Mouse (Mus musculus): ENCODE results near the gene Slc39a11.

Gene Slc39a11

DNA sequence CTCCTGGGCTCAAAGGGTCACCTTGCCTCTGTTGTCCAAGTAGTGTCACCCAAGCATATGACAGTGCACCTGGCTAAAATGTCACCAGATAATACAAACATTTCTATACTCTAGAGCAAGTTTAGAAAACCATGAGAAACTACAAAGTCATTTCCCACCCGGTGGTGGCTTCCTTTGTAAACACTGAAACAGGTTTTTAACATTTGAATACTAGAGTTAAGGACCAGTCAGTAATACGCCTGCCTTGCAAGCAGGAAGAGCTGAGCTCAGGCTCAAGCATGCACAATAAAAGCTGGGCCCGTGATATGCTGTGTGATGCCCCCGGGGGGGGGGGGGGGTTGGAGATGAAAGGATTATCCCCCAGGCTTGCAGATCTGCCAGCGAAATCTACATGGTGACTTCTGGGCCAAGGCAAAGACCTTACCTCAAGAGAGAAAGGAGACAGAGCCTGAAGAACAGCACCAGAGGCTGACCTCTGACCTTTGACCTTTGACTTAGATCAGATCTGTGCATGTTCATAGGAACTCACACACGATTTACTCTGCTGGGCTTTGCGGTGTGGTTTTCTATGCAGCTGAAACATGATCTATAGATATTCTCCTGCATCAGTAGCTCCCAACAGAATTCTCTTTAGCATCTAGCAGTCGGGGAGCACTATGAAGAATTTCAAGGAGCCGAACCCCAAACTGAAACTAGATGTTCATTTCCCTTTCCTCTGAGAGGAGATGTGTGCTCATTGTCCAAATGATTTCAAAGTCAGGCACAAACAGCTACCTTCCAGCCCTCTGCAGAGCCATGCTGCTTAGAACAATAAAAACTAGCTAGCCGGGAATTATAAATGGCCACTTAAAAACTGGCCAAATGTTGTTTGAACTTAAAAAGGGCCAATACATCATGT lies 267.0 kb downstream of the Slc39a11 start:
- DNase-seq: no peak

DNA sequence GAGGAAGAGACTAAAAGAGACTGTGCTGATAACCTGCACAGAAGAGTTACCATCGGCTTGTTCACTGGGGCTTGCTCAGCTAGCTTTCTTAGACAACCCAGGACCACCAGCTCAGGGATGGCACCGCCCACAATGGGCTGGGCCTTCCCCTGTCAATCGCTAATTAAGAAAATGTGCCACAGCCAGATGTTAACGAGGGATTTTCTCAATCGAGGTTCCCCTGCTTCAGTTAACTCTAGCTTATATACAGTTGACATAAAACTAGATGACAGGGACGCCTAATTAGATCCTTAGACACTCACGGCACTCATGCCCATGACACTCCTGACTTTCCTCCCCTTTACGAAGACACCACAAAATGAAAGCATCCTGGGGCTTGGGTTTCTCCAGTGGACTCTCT lies 268.3 kb downstream of the Slc39a11 start:
- DNase-seq: no peak

GRCm38 (mm10) chr11:113378867-113379266 lies 271.0 kb downstream of the Slc39a11 start:
- DNase-seq: no peak

- DNase-seq: no peak
Observed at GRCm38 (mm10) chr11:113376066-113376465, 273.8 kb downstream of the Slc39a11 start.

DNA sequence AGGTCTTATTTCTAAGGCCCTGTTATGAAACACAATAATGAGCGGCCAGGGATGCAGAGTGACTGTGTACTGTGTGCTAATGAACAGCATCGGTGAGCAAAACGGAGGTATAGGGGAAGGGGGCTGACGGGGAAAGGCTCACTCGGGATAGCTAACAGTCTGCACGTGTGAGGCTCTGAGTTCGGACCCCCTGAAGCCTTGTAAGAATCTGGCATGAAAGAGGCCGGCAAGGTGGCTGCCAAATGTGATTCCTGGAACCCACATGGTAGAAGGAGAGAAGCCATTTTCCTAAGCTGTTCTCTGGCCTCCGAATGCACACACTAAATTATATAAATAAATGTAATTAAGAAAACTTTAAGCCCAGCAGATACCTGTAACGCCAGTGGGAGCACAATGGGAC lies 276.0 kb downstream of the Slc39a11 start:
- DNase-seq: no peak

GRCm38 (mm10) chr11:113373331-113373730 lies 276.5 kb downstream of the Slc39a11 start:
- no peak for DNase-seq

GRCm38 (mm10) chr11:113368046-113368445 lies 281.8 kb downstream of the Slc39a11 start:
- DNase-seq: peak; percentile 25

- no peak for DNase-seq
Observed at GRCm38 (mm10) chr11:113366257-113367030, 283.4 kb downstream of the Slc39a11 start.

DNA sequence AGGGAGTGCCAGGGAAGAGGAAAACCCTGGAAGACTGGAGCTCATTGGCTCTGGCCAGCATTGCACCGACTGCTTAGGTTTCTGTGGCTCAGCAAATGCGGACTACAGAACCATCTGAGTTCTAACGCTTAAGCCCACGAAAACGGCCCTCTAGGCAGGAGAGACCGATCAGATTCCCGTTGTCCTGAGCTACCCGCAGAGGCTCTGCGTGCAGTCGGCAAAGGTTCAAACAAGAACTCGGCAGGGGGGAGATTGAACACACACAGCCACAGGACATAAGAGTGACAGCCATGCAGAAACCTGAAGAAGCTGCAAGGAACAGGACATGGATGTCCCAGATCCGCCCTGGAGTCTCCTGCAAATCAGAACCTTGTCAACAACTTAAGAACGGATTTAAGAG lies 286.1 kb downstream of the Slc39a11 start:
- no peak for DNase-seq

DNA sequence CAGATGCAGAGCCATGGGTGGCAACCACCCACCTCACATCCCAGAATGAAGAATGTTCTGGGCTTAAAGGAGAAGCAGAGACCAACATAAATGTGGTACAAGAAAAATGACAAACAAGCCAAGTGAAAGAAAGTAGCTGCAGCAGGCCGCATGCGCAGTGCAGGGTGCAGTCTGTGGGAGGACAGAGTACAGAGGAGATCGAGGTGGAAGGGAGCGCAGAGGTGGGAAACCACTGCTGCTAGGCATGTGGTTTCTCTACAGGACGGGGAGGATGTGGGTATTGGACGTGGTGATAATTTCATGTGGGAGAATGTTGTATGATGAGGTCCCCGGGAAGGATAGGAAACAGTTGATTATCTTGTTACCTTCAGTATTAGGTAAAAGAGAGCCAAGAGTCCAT lies 287.3 kb downstream of the Slc39a11 start:
- DNase-seq: no peak

DNA sequence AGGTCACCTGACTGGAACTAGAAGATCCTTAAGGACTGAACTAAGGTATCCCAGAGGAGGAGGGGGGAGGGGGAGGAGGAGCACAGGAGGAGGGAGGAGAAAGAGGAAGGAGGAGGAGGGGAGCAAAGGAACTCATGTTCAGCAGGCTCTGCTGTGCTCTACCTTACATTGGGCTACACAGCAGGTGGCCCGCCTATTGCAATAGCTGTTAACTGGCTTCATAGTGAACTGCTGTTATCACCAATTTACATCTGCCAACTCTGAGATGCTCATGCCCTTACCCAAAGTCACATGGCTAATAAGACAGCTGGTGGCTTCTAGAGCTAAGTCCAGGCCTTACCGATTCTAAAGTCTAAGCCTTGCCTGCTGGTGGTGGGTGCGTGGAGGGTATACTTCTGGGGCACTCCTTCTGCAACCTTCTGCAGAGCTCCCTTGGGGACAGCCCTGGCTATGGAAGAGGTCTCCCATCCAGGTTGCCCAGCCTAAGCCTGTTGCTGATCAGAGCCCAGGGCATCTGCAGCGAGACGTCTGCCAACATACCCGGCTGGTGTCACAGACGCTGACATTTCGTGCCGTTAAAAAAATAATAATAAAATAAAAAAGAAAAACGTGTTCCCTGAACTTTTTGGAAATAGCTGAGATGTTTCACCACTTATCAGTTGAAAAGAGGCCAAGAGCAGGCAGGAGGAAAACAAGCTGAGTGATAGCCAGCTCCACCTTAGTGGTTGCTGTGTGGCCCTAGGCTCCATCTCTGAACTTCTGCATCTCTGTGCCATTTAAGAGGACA lies 289.6 kb downstream of the Slc39a11 start:
- no peak for DNase-seq

DNA sequence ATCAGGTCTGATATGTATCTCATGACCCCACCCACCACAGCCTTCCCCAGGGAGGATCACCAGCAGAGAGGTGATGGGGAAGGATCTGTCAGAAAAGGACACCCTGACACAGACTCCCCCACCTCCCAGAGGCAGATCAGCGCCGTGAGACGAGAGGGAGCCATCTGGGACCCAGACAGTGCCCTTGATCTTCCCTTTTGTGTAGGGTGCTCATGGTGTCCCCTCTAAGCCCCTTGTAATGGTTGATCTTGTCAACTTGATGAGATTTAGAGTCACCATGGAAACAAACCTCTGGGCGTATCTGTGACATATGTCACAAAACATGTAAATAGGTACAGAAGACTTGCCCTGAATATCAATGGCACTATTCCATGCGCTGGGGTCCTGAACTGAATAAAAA lies 293.9 kb downstream of the Slc39a11 start:
- DNase-seq: no peak

DNA sequence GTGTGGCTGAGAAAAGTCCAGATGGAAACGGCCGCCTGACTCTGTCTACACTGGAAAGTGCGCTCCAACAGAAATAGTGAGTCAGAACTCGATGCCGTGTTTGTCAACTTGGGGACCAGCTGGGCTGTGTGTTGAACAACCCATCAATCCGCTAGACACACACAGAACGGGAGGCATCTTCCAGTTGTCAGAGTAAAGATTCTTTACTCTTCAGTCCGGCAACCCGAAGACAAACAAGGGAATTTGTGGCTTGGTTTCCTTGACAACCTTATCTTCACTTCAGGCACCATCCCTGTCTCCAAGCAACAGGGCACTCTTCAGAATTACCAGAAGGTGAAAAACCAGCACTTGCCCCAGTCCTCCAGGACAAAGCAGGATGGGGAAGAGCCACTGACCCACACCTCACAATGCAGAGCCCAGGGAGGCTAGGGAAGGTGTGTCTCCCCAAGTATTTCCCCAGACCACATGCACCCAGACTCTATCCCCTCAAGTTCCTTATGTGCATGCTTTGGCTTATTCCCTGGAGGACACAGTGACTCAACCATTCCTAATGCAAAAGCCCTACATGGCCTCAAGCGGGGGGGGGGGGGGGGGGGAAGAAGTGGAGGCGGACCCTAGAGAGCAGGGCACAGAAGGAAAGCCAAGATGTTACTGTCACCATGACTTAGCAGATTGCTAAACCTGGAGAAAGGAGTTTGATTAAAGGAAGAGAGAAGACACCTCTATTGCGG lies 297.6 kb downstream of the Slc39a11 start:
- DNase-seq: no peak

- DNase-seq: no peak
Observed at GRCm38 (mm10) chr11:113350583-113350982, 299.3 kb downstream of the Slc39a11 start.

GRCm38 (mm10) chr11:113346895-113347514 lies 302.9 kb downstream of the Slc39a11 start:
- DNase-seq: no peak

GRCm38 (mm10) chr11:113339770-113340169 lies 310.1 kb downstream of the Slc39a11 start:
- DNase-seq: no peak

- no peak for DNase-seq
Observed at GRCm38 (mm10) chr11:113338581-113338980, 311.3 kb downstream of the Slc39a11 start.

DNA sequence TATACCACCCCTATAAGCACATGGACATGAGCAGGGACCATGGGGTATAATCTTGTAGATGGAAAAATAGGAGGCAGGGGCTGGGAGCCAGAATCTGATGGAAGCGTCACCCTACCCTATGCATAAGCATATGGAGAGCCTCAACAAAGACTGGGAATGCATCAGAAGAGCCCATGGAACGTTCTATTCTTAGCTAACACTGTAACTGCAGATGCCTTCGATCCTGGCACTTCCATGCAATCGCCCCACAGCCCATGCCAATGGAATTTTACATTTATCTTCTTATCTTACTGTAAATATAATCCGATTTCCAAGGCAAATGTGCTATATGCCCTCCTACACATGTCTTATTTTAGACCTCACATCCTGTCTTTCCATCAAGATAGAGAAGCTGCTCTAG lies 314.2 kb downstream of the Slc39a11 start:
- no peak for DNase-seq

- no peak for DNase-seq
Observed at GRCm38 (mm10) chr11:113334444-113334881, 315.4 kb downstream of the Slc39a11 start.

- DNase-seq: no peak
Observed at GRCm38 (mm10) chr11:113333535-113333934, 316.3 kb downstream of the Slc39a11 start.

DNA sequence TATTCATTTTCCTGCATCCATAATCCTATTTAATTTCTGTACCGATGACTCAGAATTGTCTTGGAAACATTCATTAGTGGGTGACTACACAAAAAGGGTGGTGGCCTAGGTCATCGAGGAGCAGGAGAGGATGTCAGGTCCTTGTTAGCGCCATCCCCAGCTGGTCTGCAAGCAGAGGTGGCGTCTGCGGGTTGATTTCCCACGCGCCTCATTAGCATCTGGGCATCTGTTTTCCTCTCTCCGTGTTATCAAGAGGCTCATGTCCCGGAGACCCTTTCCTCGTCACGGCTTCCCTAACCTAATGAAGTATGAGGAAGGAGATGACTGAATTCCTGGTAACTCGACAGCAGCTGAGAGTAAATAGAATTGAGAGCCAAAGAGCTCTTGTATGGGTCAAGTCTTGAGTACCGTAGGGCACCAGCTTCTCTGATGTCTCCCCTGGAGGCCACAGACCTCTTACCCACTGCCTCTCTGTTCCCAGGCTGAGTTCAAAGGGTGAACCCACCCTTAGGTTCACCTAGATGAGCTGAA lies 319.8 kb downstream of the Slc39a11 start:
- DNase-seq: no peak
